Mouse (Mus musculus): ENCODE data around the gene Lysmd1. TPM values are rescaled to one million over a fixed set of nuclear protein-coding genes. Genes with fewer than 3 reads are reported as not detected.
"Not testable (repeated sequence)": the region's sequence is repeated elsewhere in the genome, so short reads cannot be mapped to it uniquely, and the experiment has no call there.

Gene Lysmd1
- polyA plus RNA-seq, 1 experiment from 2014 or later: 52.1 TPM

GRCm38 (mm10) chr3:95121580-95121979, 12.3 kb upstream of the Lysmd1 start:
- H3K27me3 ChIP-seq (replicated peaks): no peaks in the 10 kb centered on the region
- H3K4me1 ChIP-seq: no peaks in the 10 kb centered on the region
- H3K36me3 ChIP-seq (replicated peaks): peaks cover 49% of the 10 kb centered on the region
- H3K4me3 ChIP-seq: no peak overlapping the region
- ATAC-seq (replicated peaks): no peak
- H3K4me2 ChIP-seq: no peak overlapping the region
- H3K9ac ChIP-seq: no peak overlapping the region
- H3K27ac ChIP-seq: no peak overlapping the region
- no peaks in the 10 kb centered on the region for H3K9me3 ChIP-seq
- 84% methylated on average over 6 of the region's 6 CpGs for WGBS

GRCm38 (mm10) chr3:95124246-95124645, 9.6 kb upstream of the Lysmd1 start, which contains the start of gene Tmod4:
TSS of gene Tmod4 (plus strand) at chr3:95124476.
- H3K4me3 ChIP-seq: no peak within 1 kb of the TSS
- H3K9ac ChIP-seq: no peak within 1 kb of the TSS
- H3K27ac ChIP-seq: no peak within 1 kb of the TSS
- H3K36me3 ChIP-seq (replicated peaks): peaks cover 32% of the 10 kb centered on the region
- no peak within 1 kb of the TSS for H3K4me2 ChIP-seq
- no peaks in the 10 kb centered on the region for H3K27me3 ChIP-seq (replicated peaks)
- no peaks in the 10 kb centered on the region for H3K9me3 ChIP-seq
- WGBS: 60% methylated on average over 6 of the region's 6 CpGs
- ATAC-seq (replicated peaks): no peak; the same call in 1 of the 2 replicates
- H3K4me1 ChIP-seq: no peaks in the 10 kb centered on the region

DNA sequence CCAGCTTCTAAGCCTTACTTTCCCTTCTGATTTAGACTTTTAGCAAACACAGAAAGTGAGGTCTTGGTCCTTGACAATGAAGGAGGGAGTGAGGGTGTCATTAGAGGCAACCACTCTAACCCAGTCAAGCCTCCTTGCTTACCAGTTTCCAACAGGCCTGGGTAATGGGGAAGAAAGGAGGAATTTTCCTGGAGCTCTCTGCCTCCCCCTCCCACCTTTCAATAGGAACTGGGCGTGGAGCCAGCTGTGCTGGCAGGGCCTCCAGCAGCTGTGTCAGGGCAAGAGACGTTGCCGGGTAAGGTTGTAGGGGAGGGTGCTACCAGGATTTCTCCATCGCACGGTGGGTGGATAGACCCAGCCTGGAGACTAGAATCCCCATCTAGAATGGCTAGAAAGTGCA, 8.9 kb upstream of the Lysmd1 start:
- WGBS: 28% methylated on average over 5 of the region's 5 CpGs
- no peaks in the 10 kb centered on the region for H3K4me1 ChIP-seq
- no peak overlapping the region for H3K4me2 ChIP-seq
- peaks cover 29% of the 10 kb centered on the region for H3K36me3 ChIP-seq (replicated peaks)
- no peak overlapping the region for H3K27ac ChIP-seq
- no peaks in the 10 kb centered on the region for H3K27me3 ChIP-seq (replicated peaks)
- H3K9ac ChIP-seq: no peak overlapping the region
- no peak for ATAC-seq (replicated peaks)
- H3K4me3 ChIP-seq: no peak overlapping the region
- no peaks in the 10 kb centered on the region for H3K9me3 ChIP-seq

DNA sequence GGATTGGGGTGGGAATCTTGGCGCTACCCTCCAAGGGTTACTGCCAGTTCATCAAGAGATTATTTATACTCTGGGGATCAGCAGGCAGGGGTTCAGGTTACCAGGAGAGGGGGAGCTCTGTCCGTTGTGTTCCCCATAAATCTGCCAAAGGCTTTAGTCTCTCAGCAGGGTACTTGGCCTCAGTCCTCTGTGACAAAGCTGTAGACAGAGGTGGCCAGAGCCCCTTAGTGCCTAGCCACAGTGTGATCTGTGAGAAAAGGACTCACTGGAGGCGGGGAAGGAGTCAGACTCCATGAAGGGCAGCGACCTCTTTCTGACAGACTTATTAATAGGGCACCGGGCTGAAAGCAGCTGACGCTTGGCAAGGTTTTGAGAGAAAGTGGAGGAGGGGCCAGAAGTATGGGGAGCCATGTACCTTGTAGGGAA, 4.6 kb upstream of the Lysmd1 start:
- Histone ChIP-seq H3K9ac (no peak overlapping the region), H3K36me3 (replicated peaks) (peaks cover 4% of the 10 kb centered on the region; the same call in 1 of the 2 replicates), H3K4me1 (peaks cover 7% of the 10 kb centered on the region), H3K9me3 (no peaks in the 10 kb centered on the region), H3K27me3 (replicated peaks) (no peaks in the 10 kb centered on the region), H3K4me3 (no peak overlapping the region), H3K4me2 (no peak overlapping the region), H3K27ac (no peak overlapping the region)
- WGBS: 51% methylated on average over 6 of the region's 6 CpGs
- ATAC-seq (replicated peaks): no peak

DNA sequence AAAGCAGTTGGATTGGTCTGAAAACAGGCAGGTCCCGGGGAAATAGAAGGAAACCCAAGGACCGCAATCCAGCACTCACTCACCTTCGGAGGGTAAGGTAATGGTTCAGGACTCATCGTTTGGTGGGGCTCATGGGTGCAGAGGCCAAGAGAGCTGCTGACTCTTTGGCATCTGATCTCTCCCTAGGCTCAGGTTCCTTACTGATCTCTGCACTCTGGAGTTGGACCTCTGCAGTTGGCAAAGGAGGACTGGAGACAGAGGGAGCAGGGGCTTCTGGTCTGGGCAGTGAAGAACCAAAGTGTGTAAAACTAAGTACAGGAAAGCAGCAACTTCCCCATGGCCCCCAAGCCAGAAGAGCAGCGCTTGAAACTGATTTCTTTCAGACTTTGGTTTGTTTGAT, 3.8 kb upstream of the Lysmd1 start:
- ATAC-seq (replicated peaks): no peak
- Histone ChIP-seq H3K4me1 (peaks cover 10% of the 10 kb centered on the region), H3K27ac (no peak overlapping the region), H3K36me3 (replicated peaks) (peaks cover 4% of the 10 kb centered on the region; the same call in 1 of the 2 replicates), H3K9me3 (no peaks in the 10 kb centered on the region), H3K4me3 (no peak overlapping the region), H3K9ac (no peak overlapping the region), H3K27me3 (replicated peaks) (no peaks in the 10 kb centered on the region), H3K4me2 (no peak overlapping the region)
- WGBS: 95% methylated on average over 5 of the region's 5 CpGs

DNA sequence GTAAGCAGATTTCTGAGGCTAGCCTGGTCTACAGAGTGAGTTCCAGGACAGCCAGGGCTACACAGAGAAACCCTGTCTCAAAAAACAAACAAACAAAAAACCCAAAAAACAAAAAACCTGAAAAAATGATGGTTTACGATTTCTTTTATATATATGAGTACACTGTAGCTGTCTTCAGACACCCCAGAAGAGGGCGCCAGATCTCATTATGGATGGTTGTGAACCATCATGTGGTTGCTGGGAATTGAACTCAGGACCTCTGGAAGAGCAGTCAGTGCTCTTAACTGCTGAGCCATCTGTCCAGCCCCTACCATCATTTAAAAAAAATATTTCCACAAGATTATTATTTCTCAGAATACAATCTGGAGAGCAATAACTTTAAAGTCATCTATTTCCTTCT, 1.5 kb upstream of the Lysmd1 start:
- WGBS: 90% methylated on average over 2 of the region's 2 CpGs
- H3K9ac ChIP-seq; H3K27ac ChIP-seq; H3K36me3 ChIP-seq (replicated peaks); H3K9me3 ChIP-seq; H3K27me3 ChIP-seq (replicated peaks); H3K4me2 ChIP-seq; ATAC-seq (replicated peaks): not testable (repeated sequence)
- peak overlapping the region; percentile 69; the same call in 1 of the 2 replicates for H3K4me3 ChIP-seq
- peaks cover 28% of the 10 kb centered on the region for H3K4me1 ChIP-seq

- Histone ChIP-seq H3K9ac (peak overlapping the region; percentile 63), H3K27me3 (replicated peaks) (no peaks in the 10 kb centered on the region), H3K4me2 (peak overlapping the region; percentile 87), H3K4me1 (peaks cover 28% of the 10 kb centered on the region), H3K27ac (peak overlapping the region; percentile 83), H3K9me3 (no peaks in the 10 kb centered on the region), H3K4me3 (peak overlapping the region; percentile 69), H3K36me3 (replicated peaks) (peaks cover 4% of the 10 kb centered on the region; the same call in 1 of the 2 replicates)
- ATAC-seq (replicated peaks): peak; percentile 24
- WGBS: 56% methylated on average over 11 of the region's 11 CpGs
These were observed 712 bp upstream of the Lysmd1 start for GRCm38 (mm10) chr3:95133176-95133575.

- not testable (repeated sequence) for H3K9me3 ChIP-seq; H3K4me2 ChIP-seq; H3K27ac ChIP-seq; H3K9ac ChIP-seq; H3K27me3 ChIP-seq (replicated peaks); H3K36me3 ChIP-seq (replicated peaks)
- ATAC-seq (replicated peaks): peak; percentile 76
- WGBS: no CpG with 5 or more reads among the region's 12 CpGs
- Histone ChIP-seq H3K4me3 (peak overlapping the region; percentile 69), H3K4me1 (peaks cover 28% of the 10 kb centered on the region)
These were observed 245 bp downstream of the Lysmd1 start for GRCm38 (mm10) chr3:95134133-95134532.

GRCm38 (mm10) chr3:95135023-95135422, 1.1 kb downstream of the Lysmd1 start:
- Histone ChIP-seq H3K27ac (no peak overlapping the region), H3K4me3 (peak overlapping the region; percentile 34), H3K36me3 (replicated peaks) (0 out of 2 replicates have a peak, but pooled peaks cover 2% of the 10 kb centered on the region), H3K4me1 (peaks cover 28% of the 10 kb centered on the region), H3K27me3 (replicated peaks) (no peaks in the 10 kb centered on the region), H3K9me3 (no peaks in the 10 kb centered on the region), H3K9ac (peak overlapping the region; percentile 32), H3K4me2 (peak overlapping the region; percentile 57)
- no peak for ATAC-seq (replicated peaks)
- WGBS: 31% methylated on average over 6 of the region's 6 CpGs

GRCm38 (mm10) chr3:95135433-95136052, 1.7 kb downstream of the Lysmd1 start:
- Histone ChIP-seq H3K4me3 (peak overlapping the region; percentile 34), H3K27me3 (replicated peaks) (no peaks in the 10 kb centered on the region)

GRCm38 (mm10) chr3:95136336-95136735, 2.4 kb downstream of the Lysmd1 start:
- H3K36me3 ChIP-seq (replicated peaks): peaks cover 5% of the 10 kb centered on the region; the same call in 1 of the 2 replicates
- ATAC-seq (replicated peaks): no peak
- H3K4me2 ChIP-seq: no peak overlapping the region
- peaks cover 28% of the 10 kb centered on the region for H3K4me1 ChIP-seq
- no peak overlapping the region for H3K9ac ChIP-seq
- no peak overlapping the region for H3K4me3 ChIP-seq
- no peaks in the 10 kb centered on the region for H3K9me3 ChIP-seq
- 93% methylated on average over 3 of the region's 3 CpGs for WGBS
- no peaks in the 10 kb centered on the region for H3K27me3 ChIP-seq (replicated peaks)
- H3K27ac ChIP-seq: no peak overlapping the region

More at GRCm38 (mm10) chr3:95135433-95136052, 1.7 kb downstream of the Lysmd1 start:
- peak overlapping the region; percentile 57 for H3K4me2 ChIP-seq
- WGBS: 90% methylated on average over 7 of the region's 7 CpGs
- no peak overlapping the region for H3K9ac ChIP-seq
- H3K4me1 ChIP-seq: peaks cover 28% of the 10 kb centered on the region
- no peaks in the 10 kb centered on the region for H3K9me3 ChIP-seq
- ATAC-seq (replicated peaks): no peak
- H3K36me3 ChIP-seq (replicated peaks): peaks cover 5% of the 10 kb centered on the region; the same call in 1 of the 2 replicates
- H3K27ac ChIP-seq: no peak overlapping the region

DNA sequence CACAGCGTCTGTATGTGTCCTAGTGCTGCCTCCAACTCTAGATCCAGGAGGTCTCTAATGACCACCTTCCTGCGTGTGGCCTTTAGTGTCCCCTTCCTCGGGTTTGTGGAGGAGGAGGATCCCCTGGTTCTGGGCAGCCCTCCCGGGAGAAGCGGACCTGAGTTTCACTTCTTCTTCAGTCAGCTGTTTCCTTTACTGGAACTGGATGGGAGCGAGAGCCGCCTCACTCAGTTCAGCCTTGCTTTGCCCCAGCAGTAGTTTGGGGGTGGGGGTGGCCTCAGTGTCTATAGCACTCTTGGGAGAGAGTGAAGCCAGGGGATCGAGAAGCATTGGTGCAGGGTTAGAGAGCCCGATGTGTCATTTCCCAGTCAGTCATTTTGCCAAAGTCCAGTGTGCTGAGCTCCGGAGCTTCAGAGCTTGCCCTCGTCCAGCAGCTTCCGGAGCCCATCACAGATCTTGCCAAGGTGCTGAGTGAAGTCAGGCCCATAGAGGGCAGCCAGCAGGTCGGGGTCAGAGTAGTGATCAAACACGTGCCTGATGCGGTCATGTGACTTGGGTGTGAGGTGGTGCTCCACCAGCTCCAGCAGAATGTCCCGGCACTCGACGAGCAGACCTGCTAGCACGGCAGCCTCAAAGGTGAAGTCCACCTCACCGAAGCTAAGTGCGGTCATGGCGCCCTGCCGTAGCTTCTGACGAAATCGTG, 5.8 kb downstream of the Lysmd1 start:
- H3K36me3 ChIP-seq (replicated peaks): peaks cover 5% of the 10 kb centered on the region; the same call in 1 of the 2 replicates
- H3K9me3 ChIP-seq: no peaks in the 10 kb centered on the region
- WGBS: 74% methylated on average over 25 of the region's 25 CpGs
- no peak overlapping the region for H3K4me2 ChIP-seq
- no peak overlapping the region for H3K9ac ChIP-seq
- H3K27me3 ChIP-seq (replicated peaks): no peaks in the 10 kb centered on the region
- ATAC-seq (replicated peaks): no peak
- peaks cover 22% of the 10 kb centered on the region for H3K4me1 ChIP-seq
- no peak overlapping the region for H3K27ac ChIP-seq
- H3K4me3 ChIP-seq: no peak overlapping the region
